Mouse (Mus musculus) lung, postnatal 0 days (tissue): ENCODE measurements around the gene Tmem221. TPM values are rescaled to one million over a fixed set of nuclear protein-coding genes. Genes with fewer than 3 reads are reported as not detected.

Source experiments
- ATAC-seq: fragments of 200-750 bp; cut with Nextera tagmentation; 2 replicates; pipeline ENCODE4 v1.8.0; 2017; ENCODE audit warnings: moderate library complexity
- DNase-seq: peaks from one replicate; pipeline ENCODE4 v3.0.0-alpha.2; 2016; ENCODE audit warnings: low spot score
- H3K27ac ChIP-seq: fragments of 300-500 bp; sonication (generic); 2 replicates; pipeline ENCODE4 v1.5.1; 2014; ENCODE audit warnings: antibody characterized with exemption, mild to moderate bottlenecking, low read length, mixed read lengths
- H3K27me3 ChIP-seq: fragments of 300-500 bp; sonication (generic); replicated peaks from 2 replicates; pipeline ENCODE4 v1.6.1; 2014; ENCODE audit warnings: low read length, mixed read lengths; ENCODE audit not compliant: insufficient read depth
- H3K36me3 ChIP-seq: fragments of 300-500 bp; sonication (generic); 2 replicates; pipeline ENCODE4 v1.6.1; 2014; ENCODE audit warnings: low read length, mixed read lengths; ENCODE audit not compliant: insufficient read depth
- H3K4me1 ChIP-seq: fragments of 300-500 bp; sonication (generic); 2 replicates; pipeline ENCODE4 v1.6.1; 2014; ENCODE audit warnings: antibody characterized with exemption, low read depth, low read length, mixed read lengths; ENCODE audit not compliant: insufficient read depth
- H3K4me2 ChIP-seq: fragments of 300-500 bp; sonication (generic); replicated peaks from 2 replicates; pipeline ENCODE4 v1.6.1; 2014; ENCODE audit warnings: low read depth, mild to moderate bottlenecking, low read length, moderate library complexity, mixed read lengths
- H3K4me3 ChIP-seq: fragments of 300-500 bp; sonication (generic); 2 replicates; pipeline ENCODE4 v1.5.1; 2014; ENCODE audit warnings: low read depth, low read length
- H3K9ac ChIP-seq: fragments of 300-500 bp; sonication (generic); replicated peaks from 2 replicates; pipeline ENCODE4 v1.6.1; 2014; ENCODE audit warnings: low read depth, mild to moderate bottlenecking
- H3K9me3 ChIP-seq: fragments of 300-500 bp; sonication (generic); 2 replicates; pipeline ENCODE4 v1.6.1; 2016; ENCODE audit warnings: low read length, mixed read lengths
- CTCF ChIP-seq: IDR thresholded peaks from 2 replicates; pipeline ENCODE4 v1.5.1; 2016; ENCODE audit warnings: antibody characterized with exemption, mild to moderate bottlenecking
- EP300 ChIP-seq: IDR thresholded peaks from 2 replicates; pipeline ENCODE4 v1.6.1; 2016; ENCODE audit warnings: antibody characterized with exemption, mild to moderate bottlenecking, control low read depth
- WGBS: fragments of 180-500 bp; shearing (Covaris S2); extraction: QIAGEN DNeasy Blood & Tissue Kit; methylation state at CpG from one replicate; pipeline ENCODE4 v1.1.7; 2014; 5-methylcytosine and 5-hydroxymethylcytosine counted together
- polyA plus RNA-seq: library from polyadenylated mRNA; unstranded; fragments of >200 nt; fragmentation: Nextera tagmentation; extraction: Ambion mirVana; gene quantifications from 2 replicates; pipeline ENCODE4 v1.2.1, GENCODE M21; 2015

Gene Tmem221
- polyA plus RNA-seq, 1 experiment from 2014 or later, result 8.5 TPM

DNA sequence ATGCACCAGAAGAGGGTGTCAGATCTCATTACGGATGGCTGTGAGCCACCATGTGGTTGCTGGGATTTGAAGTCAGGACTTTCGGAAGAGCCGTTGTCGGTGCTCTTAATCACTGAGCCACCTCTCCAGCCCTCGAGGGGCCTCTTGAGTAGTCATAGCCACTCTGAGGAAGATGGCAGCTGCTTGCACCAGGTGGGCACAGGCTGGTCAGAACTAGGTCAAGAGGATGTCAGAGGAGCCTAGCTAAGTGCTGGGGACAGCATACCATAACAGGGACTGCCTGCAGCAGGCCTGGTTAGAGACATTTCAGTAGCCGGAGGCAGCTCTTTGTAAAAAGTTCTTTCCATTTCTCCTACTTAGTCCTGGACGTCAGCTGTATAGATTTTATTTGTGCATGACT lies 7.9 kb downstream of the Tmem221 start:
- no peaks in the 10 kb centered on the region for H3K4me1 ChIP-seq
- H3K27ac ChIP-seq, result no peak overlapping the region
- H3K4me3 ChIP-seq, result no peak overlapping the region
- H3K36me3 ChIP-seq, result no peaks in the 10 kb centered on the region
- H3K27me3 ChIP-seq, result no peaks in the 10 kb centered on the region
- no peaks in the 10 kb centered on the region for H3K9me3 ChIP-seq
- WGBS, result 46% methylated on average over 7 of the region's 7 CpGs
- peak; percentile 57 for ATAC-seq
- DNase-seq, result no peak
- TF ChIP-seq EP300 (no peak), CTCF (no peak)
- no peak overlapping the region for H3K4me2 ChIP-seq
- H3K9ac ChIP-seq, result no peak overlapping the region

DNA sequence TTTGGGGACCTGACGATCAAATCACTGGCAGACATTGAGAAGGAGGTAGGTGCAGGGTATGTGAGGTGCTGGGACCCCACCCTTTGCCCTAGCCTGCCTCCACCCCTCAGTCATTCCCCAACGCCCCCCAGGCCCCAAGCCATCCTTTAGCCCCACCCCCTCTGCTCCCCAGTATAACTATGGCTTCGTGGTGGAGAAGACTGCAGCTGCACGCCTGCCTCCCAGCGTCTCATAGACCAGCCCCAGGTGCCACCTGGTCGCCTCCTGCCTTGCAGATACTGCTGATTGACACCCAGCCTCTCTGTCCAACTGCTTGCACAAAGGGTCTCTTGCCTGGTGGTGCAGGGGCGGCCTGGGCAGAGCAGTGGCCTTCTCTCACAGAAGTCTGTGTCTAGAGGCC lies 11.1 kb downstream of the Tmem221 start:
- Histone ChIP-seq H3K36me3 (no peaks in the 10 kb centered on the region), H3K4me3 (no peak overlapping the region), H3K27me3 (no peaks in the 10 kb centered on the region), H3K27ac (no peak overlapping the region), H3K4me1 (no peaks in the 10 kb centered on the region; the same call in 1 of the 2 replicates), H3K9me3 (no peaks in the 10 kb centered on the region), H3K9ac (no peak overlapping the region), H3K4me2 (no peak overlapping the region)
- TF ChIP-seq EP300 (no peak), CTCF (no peak)
- ATAC-seq (no peak), DNase-seq (no peak)
- WGBS, result 84% methylated on average over 7 of the region's 7 CpGs

DNA sequence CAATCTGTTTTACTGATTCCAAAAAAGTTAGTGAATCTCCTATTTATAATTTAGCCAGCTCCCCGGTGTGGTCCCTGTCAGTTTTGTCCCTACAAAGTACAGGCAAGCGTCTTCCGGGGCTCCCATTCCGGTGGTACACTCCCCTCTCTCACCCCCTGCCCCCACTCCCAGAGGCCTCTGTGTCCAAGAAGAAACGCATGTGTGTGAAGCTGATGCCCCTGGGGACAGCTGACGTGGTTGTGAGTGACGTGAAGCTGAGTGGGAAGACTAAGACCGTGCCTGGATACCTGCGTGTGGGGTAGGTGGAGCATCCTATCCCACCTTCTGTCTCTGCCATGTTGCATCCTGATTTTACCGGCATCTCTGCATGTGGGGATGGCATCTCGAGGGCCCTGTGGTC lies 13.6 kb downstream of the Tmem221 start:
- no peak overlapping the region for H3K4me3 ChIP-seq
- H3K4me2 ChIP-seq, result no peak overlapping the region

DNA sequence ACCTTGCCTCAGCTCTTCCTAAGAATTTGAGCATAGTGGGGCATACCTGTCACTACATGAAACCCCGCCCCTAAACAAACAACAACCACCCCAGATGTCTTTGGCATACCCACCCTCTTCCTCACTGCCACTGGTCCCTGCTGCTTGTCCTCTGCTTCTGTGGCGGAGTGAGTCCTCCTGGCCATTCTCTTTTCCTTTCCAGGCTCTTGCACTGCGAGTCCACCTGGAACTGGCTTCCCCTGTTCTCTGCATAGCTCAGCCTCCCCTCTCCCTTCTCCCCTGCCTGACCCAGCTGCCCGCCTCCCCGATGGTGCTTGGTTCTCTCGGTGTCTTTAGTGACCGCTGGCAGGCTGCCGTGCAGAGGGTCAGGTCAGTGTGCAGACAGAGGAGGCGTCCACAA lies 14.9 kb downstream of the Tmem221 start:
- H3K9me3 ChIP-seq, result no peaks in the 10 kb centered on the region
- DNase-seq (no peak), ATAC-seq (no peak)
- no peaks in the 10 kb centered on the region; the same call in 1 of the 2 replicates for H3K4me1 ChIP-seq
- WGBS, result 79% methylated on average over 9 of the region's 9 CpGs
- H3K4me2 ChIP-seq, result peak overlapping the region; percentile 87; the same call in 1 of the 2 replicates
- H3K36me3 ChIP-seq, result no peaks in the 10 kb centered on the region
- no peaks in the 10 kb centered on the region for H3K27me3 ChIP-seq
- H3K27ac ChIP-seq, result no peak overlapping the region
- TF ChIP-seq CTCF, result no peak
- no peak for TF ChIP-seq EP300
- H3K9ac ChIP-seq, result no peak overlapping the region
- peak overlapping the region; percentile 84; the same call in 1 of the 2 replicates for H3K4me3 ChIP-seq

More for the DNA sequence above, 13.6 kb downstream of the Tmem221 start:
- ATAC-seq (no peak), DNase-seq (no peak)
- Histone ChIP-seq H3K9ac (no peak overlapping the region), H3K9me3 (no peaks in the 10 kb centered on the region), H3K27me3 (no peaks in the 10 kb centered on the region), H3K36me3 (no peaks in the 10 kb centered on the region), H3K27ac (no peak overlapping the region), H3K4me1 (no peaks in the 10 kb centered on the region; the same call in 1 of the 2 replicates)
- no peak for TF ChIP-seq CTCF
- TF ChIP-seq EP300, result no peak
- 89% methylated on average over 11 of the region's 11 CpGs for WGBS

DNA sequence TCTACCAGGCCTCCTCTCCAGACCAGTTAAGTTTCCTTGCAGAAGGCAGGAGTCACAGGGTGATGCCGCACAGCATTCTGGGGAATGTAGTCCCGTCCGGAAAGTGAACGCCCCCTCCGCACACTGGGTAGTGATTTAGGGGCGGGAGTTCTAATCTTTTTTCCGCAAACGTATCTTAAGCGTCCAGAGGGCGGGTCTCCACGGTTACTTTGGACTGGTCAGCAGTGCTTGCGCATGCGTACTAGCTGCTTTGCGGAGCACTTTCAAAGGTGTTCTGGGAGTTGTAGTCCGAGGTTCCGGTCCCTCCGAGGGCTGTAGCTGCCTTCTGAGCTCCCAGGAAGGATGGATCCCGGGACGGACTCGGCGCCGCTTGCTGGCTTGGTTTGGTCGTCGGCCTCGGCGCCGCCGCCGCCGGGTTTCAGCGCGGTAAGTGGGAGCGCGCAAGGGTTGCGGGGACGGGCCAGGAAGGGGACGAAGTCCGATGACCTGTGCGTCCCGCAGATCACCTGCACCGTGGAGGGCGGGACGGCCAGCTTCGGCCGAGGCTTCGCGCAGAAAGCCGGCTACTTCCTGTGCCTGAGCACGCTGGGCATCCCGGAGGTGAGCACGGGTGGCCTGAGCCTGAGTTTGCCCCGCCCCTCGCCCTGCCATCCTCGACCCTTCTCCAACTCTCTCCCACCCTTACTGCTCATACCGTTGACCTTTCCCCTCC lies 15.9 kb downstream of the Tmem221 start, which contains the start of gene Mvb12a:
Gene Mvb12a, plus strand, starts transcription at position 291 of the 712 bp plus-strand sequence.
- Histone ChIP-seq H3K9ac (peak within 1 kb of the TSS; percentile 52), H3K36me3 (no peaks in the 10 kb centered on the region), H3K27ac (0 out of 2 replicates have a peak within 1 kb of the TSS, but pooled peaks have one; percentile 47), H3K27me3 (no peaks in the 10 kb centered on the region), H3K4me3 (peak within 1 kb of the TSS; percentile 84), H3K4me2 (peak within 1 kb of the TSS; percentile 87), H3K9me3 (no peaks in the 10 kb centered on the region), H3K4me1 (peaks cover 6% of the 10 kb centered on the region)
- ATAC-seq (peak; percentile 98), DNase-seq (peak; percentile 100)
- WGBS, result under 1% methylated on average over 54 of the region's 55 CpGs
- TF ChIP-seq EP300, result no peak
- TF ChIP-seq CTCF, result no peak

DNA sequence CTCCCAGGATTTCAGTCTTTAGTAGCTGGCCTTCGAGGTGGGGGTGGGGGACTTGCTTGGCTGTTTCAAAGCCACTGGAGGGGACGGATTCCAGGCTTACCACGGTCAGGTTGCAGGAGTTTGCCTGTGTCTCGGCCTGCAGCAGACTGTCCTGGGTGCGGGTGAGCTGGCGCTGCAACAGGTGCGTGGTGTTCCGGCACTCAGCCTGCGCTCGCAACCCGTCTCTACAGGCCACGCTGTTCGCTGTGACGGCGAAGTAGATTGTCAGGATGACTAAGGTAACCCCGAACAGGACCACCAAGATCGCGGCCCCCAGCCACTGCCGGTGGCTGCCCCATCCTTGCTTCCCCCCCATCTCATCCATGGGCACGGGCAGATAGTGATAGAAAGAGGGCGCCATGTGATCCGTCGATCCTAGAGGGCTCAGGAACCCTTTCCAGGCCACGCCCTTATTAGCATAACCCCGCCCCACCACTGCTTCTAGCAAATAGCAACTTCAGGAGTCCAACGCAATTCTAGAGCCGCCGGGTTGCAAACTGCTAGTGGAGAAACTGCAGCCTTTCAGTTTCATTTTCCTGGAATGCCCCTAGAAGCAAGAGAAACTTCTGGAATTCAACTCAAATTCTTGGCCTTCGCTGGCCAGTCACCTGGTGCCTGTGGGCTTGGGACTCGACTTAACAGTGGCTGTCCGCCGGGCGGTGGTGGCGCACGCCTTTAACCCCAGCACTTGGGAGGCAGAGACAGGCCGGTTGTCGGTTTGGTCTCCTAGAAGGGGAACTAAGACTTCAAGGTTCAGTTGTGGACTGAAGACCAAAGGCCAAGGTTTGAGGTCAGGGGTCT lies 21.4 kb downstream of the Tmem221 start, which contains the start of gene Bst2:
Gene Bst2, minus strand, starts transcription at position 429 of the 840 bp plus-strand sequence.
- ATAC-seq (peak; percentile 94), DNase-seq (peak; percentile 97)
- H3K4me1 ChIP-seq, result peaks cover 7% of the 10 kb centered on the region; the same call in 1 of the 2 replicates
- peak within 1 kb of the TSS; percentile 90 for H3K27ac ChIP-seq
- H3K36me3 ChIP-seq, result no peaks in the 10 kb centered on the region
- no peaks in the 10 kb centered on the region for H3K9me3 ChIP-seq
- peak; percentile 38 for TF ChIP-seq CTCF
- TF ChIP-seq EP300, result peak; percentile 54
- H3K4me3 ChIP-seq, result peak within 1 kb of the TSS; percentile 50
- peak within 1 kb of the TSS; percentile 70 for H3K4me2 ChIP-seq
- 3% methylated on average over 37 of the region's 37 CpGs for WGBS
- peak within 1 kb of the TSS; percentile 50 for H3K9ac ChIP-seq
- H3K27me3 ChIP-seq, result no peaks in the 10 kb centered on the region
